Mouse (Mus musculus) testis, adult 2 months (tissue): ENCODE measurements around the gene Hist3h2a. TPM values are rescaled to one million over a fixed set of nuclear protein-coding genes. Genes with fewer than 3 reads are reported as not detected.
"Not testable (repeated sequence)": the region's sequence is repeated elsewhere in the genome, so short reads cannot be mapped to it uniquely, and the experiment has no call there.

Experiments
- H3K27ac ChIP-seq: fragments of 200-500 bp; 2 replicates; pipeline ENCODE4 v1.5.1; 2012; ENCODE audit warnings: low read depth, low read length; ENCODE audit not compliant: control insufficient read depth, insufficient read depth
- H3K27me3 ChIP-seq: fragments of 200-500 bp; 2 replicates; pipeline ENCODE4 v1.6.1; 2012; ENCODE audit warnings: mild to moderate bottlenecking, low read length, moderate library complexity; ENCODE audit not compliant: control insufficient read depth, insufficient read depth
- H3K36me3 ChIP-seq: fragments of 200-500 bp; 2 replicates; pipeline ENCODE4 v1.6.1; 2012; ENCODE audit warnings: mild to moderate bottlenecking, low read length; ENCODE audit not compliant: control insufficient read depth, insufficient read depth
- H3K4me1 ChIP-seq: fragments of 200-500 bp; 2 replicates; pipeline ENCODE4 v1.6.1; 2012; ENCODE audit warnings: low read length; ENCODE audit not compliant: control insufficient read depth, insufficient read depth
- H3K4me3 ChIP-seq: fragments of 200-500 bp; 2 replicates; pipeline ENCODE4 v1.5.1; 2012; ENCODE audit warnings: low read depth, mild to moderate bottlenecking, low read length, moderate library complexity, mixed read lengths; ENCODE audit not compliant: control insufficient read depth
- CTCF ChIP-seq: fragments of 200-500 bp; IDR thresholded peaks from 2 replicates; pipeline ENCODE4 v1.5.1; 2012; ENCODE audit warnings: low read depth, mild to moderate bottlenecking, inconsistent platforms, low read length, moderate library complexity; ENCODE audit not compliant: control insufficient read depth, insufficient read depth, insufficient replicate concordance
- POLR2A ChIP-seq: fragments of 200-500 bp; IDR thresholded peaks from 2 replicates; pipeline ENCODE4 v1.6.1; 2012; ENCODE audit warnings: low read depth, mild to moderate bottlenecking, inconsistent platforms, low read length, moderate library complexity; ENCODE audit not compliant: control insufficient read depth
- polyA plus RNA-seq: library from polyadenylated mRNA; depleted of rRNA; stranded (reverse); fragments of >200 nt; gene quantifications from 2 replicates; pipeline ENCODE4 v1.2.3, GENCODE M21; 2012

Hist3h2a gene
- polyA plus RNA-seq, 1 experiment = 6.5 TPM

DNA sequence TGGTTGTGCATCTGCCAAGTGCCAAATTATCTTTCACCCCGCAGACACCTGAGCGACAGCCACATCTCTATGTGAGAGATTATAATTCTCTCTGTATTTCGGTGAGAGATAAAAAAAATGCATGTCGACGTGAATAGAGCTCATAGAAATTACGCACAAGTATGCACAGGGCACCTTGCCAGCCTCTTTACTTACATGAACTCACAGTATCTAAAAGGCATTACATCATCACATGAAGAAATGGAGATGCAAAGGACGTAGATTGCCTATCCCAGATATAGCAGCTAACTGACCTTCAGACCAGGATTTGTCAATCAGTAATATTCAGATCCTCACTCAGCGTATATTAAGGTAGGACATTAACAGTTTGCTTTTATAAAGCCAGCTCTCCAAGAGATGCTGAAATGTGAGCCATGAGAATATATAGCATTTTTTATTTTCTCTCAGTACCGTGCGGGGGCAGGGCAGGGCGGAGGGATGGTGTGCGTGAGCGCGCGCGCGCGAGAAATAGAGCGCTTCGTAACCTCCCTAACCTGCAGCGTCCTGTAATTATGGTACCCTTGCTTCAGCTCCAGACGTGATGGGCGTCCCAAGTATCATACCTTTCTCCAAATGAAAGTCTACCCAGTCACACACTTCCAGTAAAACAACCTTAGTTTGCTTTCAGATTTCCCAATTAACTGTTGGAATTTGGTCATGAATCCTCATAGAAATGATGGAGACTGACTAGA lies 6.5 kb upstream of the Hist3h2a start:
- Histone ChIP-seq H3K4me1 (peaks cover 6% of the 10 kb centered on the region), H3K4me3 (peak overlapping the region; percentile 36; the same call in 1 of the 2 replicates), H3K27ac (peak overlapping the region; percentile 50), H3K27me3 (no peaks in the 10 kb centered on the region), H3K36me3 (no peaks in the 10 kb centered on the region)
- no peak for TF ChIP-seq CTCF
- no peak for TF ChIP-seq POLR2A

DNA sequence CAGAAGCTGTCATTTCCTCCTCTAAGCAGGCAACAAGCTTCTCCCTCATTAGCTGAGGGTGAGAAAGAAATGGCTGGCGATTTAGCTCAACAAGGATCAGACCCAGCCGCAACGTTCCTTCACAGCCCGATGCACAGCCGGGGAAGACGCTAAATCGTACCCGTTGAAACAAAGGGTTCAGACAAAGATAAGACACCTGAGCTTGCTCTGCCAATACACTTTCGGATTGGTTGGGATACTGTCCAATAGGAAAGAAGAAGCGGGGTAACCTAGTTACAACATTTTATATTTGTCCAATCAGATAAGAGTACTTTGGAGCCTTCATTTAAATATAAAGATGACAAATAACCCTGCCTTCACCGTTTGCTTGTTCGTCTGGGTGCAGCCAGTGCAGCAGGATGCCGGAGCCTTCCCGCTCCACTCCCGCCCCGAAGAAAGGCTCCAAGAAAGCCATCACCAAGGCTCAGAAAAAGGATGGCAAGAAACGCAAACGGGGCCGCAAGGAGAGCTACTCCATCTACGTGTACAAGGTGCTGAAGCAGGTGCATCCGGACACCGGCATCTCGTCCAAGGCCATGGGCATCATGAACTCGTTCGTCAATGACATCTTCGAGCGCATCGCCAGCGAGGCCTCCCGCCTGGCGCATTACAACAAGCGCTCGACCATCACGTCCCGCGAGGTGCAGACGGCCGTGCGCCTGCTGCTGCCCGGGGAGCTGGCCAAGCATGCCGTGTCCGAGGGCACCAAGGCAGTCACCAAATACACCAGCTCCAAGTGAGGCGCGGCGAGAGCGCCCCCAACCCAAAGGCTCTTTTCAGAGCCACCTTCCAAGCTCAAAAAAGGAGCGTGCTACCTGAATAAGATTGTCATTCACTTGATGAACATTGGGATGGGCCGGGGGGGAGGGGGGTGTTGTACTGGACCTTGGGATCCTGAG lies 5.7 kb upstream of the Hist3h2a start, which contains the start of gene Hist3h2ba:
Gene Hist3h2ba, plus strand, starts transcription at position 379 of the 938 bp plus-strand sequence.
- Histone ChIP-seq H3K27me3 (no peaks in the 10 kb centered on the region), H3K4me1 (peaks cover 13% of the 10 kb centered on the region), H3K4me3 (peak within 1 kb of the TSS; percentile 44), H3K36me3 (no peaks in the 10 kb centered on the region), H3K27ac (peak within 1 kb of the TSS; percentile 50)
- TF ChIP-seq CTCF (no peak), POLR2A (peak; percentile 59; the same call in 1 of the 2 replicates)

GRCm38 (mm10) chr11:58949480-58950431 lies 4.7 kb upstream of the Hist3h2a start:
- no peaks in the 10 kb centered on the region for H3K27me3 ChIP-seq
- H3K36me3 ChIP-seq = no peaks in the 10 kb centered on the region
- no peak for TF ChIP-seq CTCF
- no peak for TF ChIP-seq POLR2A
- H3K4me1 ChIP-seq = peaks cover 16% of the 10 kb centered on the region
- no peak overlapping the region for H3K4me3 ChIP-seq
- peak overlapping the region; percentile 36; the same call in 1 of the 2 replicates for H3K27ac ChIP-seq

DNA sequence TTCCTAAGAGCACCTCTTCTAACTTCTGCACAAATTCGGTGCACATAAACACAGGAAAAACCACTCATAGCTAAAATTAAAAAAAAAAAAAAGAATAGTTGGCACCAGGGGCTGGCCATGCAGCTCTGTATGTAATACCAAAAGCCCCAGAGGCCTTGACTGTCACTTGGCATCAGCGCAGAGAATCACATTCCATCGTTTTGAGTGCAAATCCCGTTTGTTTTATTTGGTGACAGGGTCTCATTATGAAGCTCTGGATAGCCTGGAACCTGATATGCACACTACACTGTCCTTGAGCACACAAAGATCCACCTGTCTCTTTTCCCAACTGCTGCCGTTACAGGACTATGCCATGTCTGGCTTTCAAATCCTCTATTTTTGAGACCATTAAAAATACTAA lies 3.3 kb upstream of the Hist3h2a start:
- Histone ChIP-seq H3K4me3 (no peak overlapping the region), H3K36me3 (no peaks in the 10 kb centered on the region), H3K4me1 (peaks cover 16% of the 10 kb centered on the region), H3K27ac (no peak overlapping the region), H3K27me3 (no peaks in the 10 kb centered on the region)
- TF ChIP-seq POLR2A = no peak
- TF ChIP-seq CTCF = no peak

DNA sequence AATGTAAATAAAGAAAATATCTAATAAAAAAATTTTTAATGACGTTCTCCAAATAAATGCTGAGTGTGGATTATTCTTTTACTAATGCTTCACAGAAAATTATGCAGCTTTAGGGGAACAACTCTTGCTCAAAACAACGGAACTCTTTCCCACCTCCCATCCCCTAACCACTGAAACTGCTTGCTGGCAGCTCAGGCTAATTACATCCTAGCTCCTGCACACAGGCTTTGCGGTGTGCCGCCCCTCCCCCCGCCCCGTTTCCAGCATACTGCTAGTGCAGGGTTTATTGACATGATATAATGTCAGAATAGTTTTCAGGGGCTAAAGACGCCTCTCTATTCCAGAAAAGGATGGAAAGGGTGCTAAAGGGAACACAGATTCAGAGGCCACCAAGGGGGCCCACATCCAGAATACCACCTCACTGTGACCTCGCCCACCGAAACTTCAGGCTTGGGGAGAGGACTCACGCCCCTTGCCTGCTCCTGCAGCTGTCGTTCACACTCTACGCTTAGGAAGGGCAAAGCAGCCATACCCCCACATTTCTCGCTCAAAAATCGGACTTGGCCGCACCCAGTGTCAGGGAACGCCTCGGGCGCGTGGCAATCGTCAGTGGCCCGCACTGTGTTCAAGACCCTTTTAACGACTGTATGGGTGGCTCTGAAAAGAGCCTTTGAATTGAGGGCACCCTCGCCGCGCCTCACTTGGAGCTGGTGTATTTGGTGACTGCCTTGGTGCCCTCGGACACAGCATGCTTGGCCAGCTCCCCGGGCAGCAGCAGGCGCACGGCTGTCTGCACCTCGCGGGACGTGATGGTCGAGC lies 925 bp upstream of the Hist3h2a start:
- TF ChIP-seq CTCF (no peak), POLR2A (no peak)
- H3K4me1 ChIP-seq = peaks cover 10% of the 10 kb centered on the region
- H3K4me3 ChIP-seq = peak overlapping the region; percentile 92

DNA sequence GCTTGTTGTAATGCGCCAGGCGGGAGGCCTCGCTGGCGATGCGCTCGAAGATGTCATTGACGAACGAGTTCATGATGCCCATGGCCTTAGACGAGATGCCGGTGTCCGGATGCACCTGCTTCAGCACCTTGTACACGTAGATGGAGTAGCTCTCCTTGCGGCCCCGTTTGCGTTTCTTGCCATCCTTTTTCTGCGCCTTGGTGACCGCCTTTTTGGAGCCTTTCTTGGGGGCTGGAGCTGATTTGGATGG lies 390 bp upstream of the Hist3h2a start:
- peak overlapping the region; percentile 98 for H3K27ac ChIP-seq
- H3K4me1 ChIP-seq, H3K36me3 ChIP-seq: not testable (repeated sequence)

More for the DNA sequence above, 925 bp upstream of the Hist3h2a start:
- no peaks in the 10 kb centered on the region for H3K27me3 ChIP-seq
- no peaks in the 10 kb centered on the region for H3K36me3 ChIP-seq
- peak overlapping the region; percentile 98 for H3K27ac ChIP-seq

More for the DNA sequence above, 390 bp upstream of the Hist3h2a start:
- peak overlapping the region; percentile 92 for H3K4me3 ChIP-seq
- H3K27me3 ChIP-seq = not testable (repeated sequence)
